Mouse (Mus musculus) erythroblast, embryonic 14.5 days (primary cell): ENCODE measurements around the gene Tspoap1.

Experiments
- GATA1 ChIP-seq: IDR thresholded peaks from 2 replicates; pipeline ENCODE4 v1.6.1; 2012; ENCODE audit warnings: low read length, inconsistent platforms, mixed read lengths
- TAL1 ChIP-seq: IDR thresholded peaks from 3 replicates; pipeline ENCODE4 v1.6.1; 2012; ENCODE audit warnings: low read length, inconsistent platforms, mixed read lengths

DNA sequence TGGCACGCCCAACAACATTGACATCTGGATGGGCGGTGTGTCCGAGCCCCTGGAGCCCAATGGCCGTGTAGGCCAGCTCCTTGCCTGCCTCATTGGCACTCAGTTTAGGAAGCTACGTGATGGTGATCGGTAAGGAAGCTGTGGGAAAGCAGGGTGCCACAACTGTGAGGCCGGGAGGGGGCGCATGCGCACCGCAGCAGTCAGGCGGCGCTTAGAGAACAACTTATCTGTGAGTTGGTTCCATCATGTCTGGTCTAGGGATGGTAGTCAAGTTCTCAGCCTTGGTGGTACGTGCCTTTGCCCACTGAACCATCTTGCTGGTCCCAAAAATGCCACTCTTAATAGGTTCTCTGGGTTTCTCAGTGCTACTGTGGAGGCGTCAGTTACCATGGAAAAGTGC, 42.3 kb downstream of the Tspoap1 start:
- TF ChIP-seq GATA1 (no peak), TAL1 (no peak)
